Mouse (Mus musculus) central nervous system, embryonic 18 days (tissue): ENCODE measurements around the gene Gm7073. TPM values are rescaled to one million over a fixed set of nuclear protein-coding genes. Genes with fewer than 3 reads are reported as not detected.

Source experiments
- polyA plus RNA-seq: library from polyadenylated mRNA; depleted of rRNA; stranded (reverse); fragments of >200 nt; gene quantifications from 2 replicates; pipeline ENCODE4 v1.2.3, GENCODE M21; 2012; rRNA removed

The Gm7073 gene
- polyA plus RNA-seq = not detected in 2 replicates

DNA sequence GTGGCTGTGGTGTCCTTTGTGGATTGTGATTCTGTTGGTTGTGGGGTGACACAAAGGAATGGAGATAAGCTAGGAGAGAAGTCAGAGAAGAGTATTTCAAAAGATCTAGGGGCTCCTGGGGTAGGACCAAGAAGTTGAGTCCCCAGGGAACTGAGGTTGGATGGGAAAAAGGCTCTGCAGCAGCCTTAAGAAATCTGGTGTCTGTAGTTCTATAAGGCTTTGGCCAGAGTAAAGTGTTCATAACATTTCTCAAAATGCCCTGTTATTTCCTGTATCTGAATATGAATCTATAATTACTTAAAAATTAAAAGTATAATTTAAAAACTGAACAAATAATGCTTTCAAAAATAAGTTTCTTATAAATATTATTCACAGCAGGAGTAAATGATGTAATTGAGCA lies at the start of gene Gm7073:
Gm7073 (minus strand) TSS at position 101 of the 400 bp plus-strand sequence.

Other genes with a start within 250 kb of the Gm7073 start
- gene Atp11c, start 53.4 kb upstream of the Gm7073 start, polyA plus RNA-seq = 20.8 and 22.9 TPM in 2 replicates